Mouse (Mus musculus) embryonic facial prominence, embryonic 13.5 days (tissue): ENCODE results near the gene Lipt1. TPM values are rescaled to one million over a fixed set of nuclear protein-coding genes. Genes with fewer than 3 reads are reported as not detected.

ENCODE experiments used
- ATAC-seq: fragments of 200-750 bp; cut with Nextera tagmentation; 2 replicates; pipeline ENCODE4 v1.8.0; 2017; ENCODE audit warnings: low read depth; ENCODE audit not compliant: insufficient number of reproducible peaks, insufficient read depth, low FRiP score, low TSS enrichment
- H3K27ac ChIP-seq: fragments of 300-500 bp; sonication (generic); 2 replicates; pipeline ENCODE4 v1.5.1; 2015; ENCODE audit warnings: moderate library complexity, mild to moderate bottlenecking, inconsistent platforms
- H3K27me3 ChIP-seq: fragments of 300-500 bp; sonication (generic); 2 replicates; pipeline ENCODE4 v1.6.1; 2015; ENCODE audit warnings: mild to moderate bottlenecking, inconsistent platforms
- H3K36me3 ChIP-seq: fragments of 300-500 bp; sonication (generic); 2 replicates; pipeline ENCODE4 v1.6.1; 2015; ENCODE audit warnings: mild to moderate bottlenecking, inconsistent platforms
- H3K4me1 ChIP-seq: fragments of 300-500 bp; sonication (generic); 2 replicates; pipeline ENCODE4 v1.6.1; 2015; ENCODE audit warnings: inconsistent platforms
- H3K4me2 ChIP-seq: fragments of 300-500 bp; sonication (generic); 2 replicates; pipeline ENCODE4 v1.6.1; 2015; ENCODE audit warnings: moderate library complexity, mild to moderate bottlenecking, inconsistent platforms
- H3K4me3 ChIP-seq: fragments of 300-500 bp; sonication (generic); 2 replicates; pipeline ENCODE4 v1.5.1; 2015; ENCODE audit warnings: mild to moderate bottlenecking, inconsistent platforms
- H3K9ac ChIP-seq: fragments of 300-500 bp; sonication (generic); 2 replicates; pipeline ENCODE4 v1.6.1; 2015; ENCODE audit warnings: mild to moderate bottlenecking, inconsistent platforms
- H3K9me3 ChIP-seq: fragments of 300-500 bp; sonication (generic); 2 replicates; pipeline ENCODE4 v1.6.1; 2016; ENCODE audit warnings: inconsistent platforms
- WGBS: fragments of 180-500 bp; shearing (Covaris S2); methylation state at CpG from one replicate; pipeline ENCODE4 v1.1.7; 2015; ENCODE audit warnings: mixed read lengths; 5-methylcytosine and 5-hydroxymethylcytosine counted together
- polyA plus RNA-seq: library from polyadenylated mRNA; unstranded; fragments of >200 nt; fragmentation: Nextera tagmentation; extraction: Ambion mirVana; gene quantifications from 2 replicates; pipeline ENCODE4 v1.2.1, GENCODE M21; 2015

Gene Lipt1
- polyA plus RNA-seq, 1 experiment from 2014 or later = 8.3 TPM

GRCm38 (mm10) chr1:37903178-37903577 lies 31.6 kb downstream of the Lipt1 start:
- Histone ChIP-seq H3K36me3 (peaks cover 25% of the 10 kb centered on the region), H3K4me2 (no peak overlapping the region), H3K4me1 (no peaks in the 10 kb centered on the region), H3K27ac (no peak overlapping the region), H3K9me3 (no peaks in the 10 kb centered on the region), H3K4me3 (no peak overlapping the region), H3K27me3 (no peaks in the 10 kb centered on the region), H3K9ac (no peak overlapping the region)
- WGBS = 33% methylated on average over 6 of the region's 6 CpGs
- no peak for ATAC-seq

GRCm38 (mm10) chr1:37912751-37913150 lies 41.2 kb downstream of the Lipt1 start:
- WGBS = 81% methylated on average over 2 of the region's 2 CpGs
- no peaks in the 10 kb centered on the region for H3K9me3 ChIP-seq
- no peak overlapping the region for H3K4me2 ChIP-seq

GRCm38 (mm10) chr1:37916393-37916792 lies 44.9 kb downstream of the Lipt1 start, which contains the start of gene Lyg2:
TSS of gene Lyg2 (minus strand) at chr1:37916493.
- Histone ChIP-seq H3K4me2 (no peak within 1 kb of the TSS), H3K27ac (no peak within 1 kb of the TSS), H3K9ac (no peak within 1 kb of the TSS), H3K27me3 (0 out of 2 replicates have a peak, but pooled peaks cover 2% of the 10 kb centered on the region), H3K4me3 (no peak within 1 kb of the TSS), H3K9me3 (no peaks in the 10 kb centered on the region), H3K36me3 (no peaks in the 10 kb centered on the region), H3K4me1 (no peaks in the 10 kb centered on the region)
- 74% methylated on average over 5 of the region's 5 CpGs for WGBS
- no peak for ATAC-seq

More at GRCm38 (mm10) chr1:37912751-37913150, 41.2 kb downstream of the Lipt1 start:
- H3K27me3 ChIP-seq = 0 out of 2 replicates have a peak, but pooled peaks cover 2% of the 10 kb centered on the region
- no peak for ATAC-seq
- H3K9ac ChIP-seq = no peak overlapping the region
- H3K27ac ChIP-seq = no peak overlapping the region
- H3K4me1 ChIP-seq = no peaks in the 10 kb centered on the region
- no peak overlapping the region for H3K4me3 ChIP-seq
- no peaks in the 10 kb centered on the region for H3K36me3 ChIP-seq

GRCm38 (mm10) chr1:37917666-37918065 lies 46.1 kb downstream of the Lipt1 start:
- Histone ChIP-seq H3K27ac (no peak overlapping the region), H3K9me3 (no peaks in the 10 kb centered on the region), H3K4me2 (no peak overlapping the region), H3K4me3 (no peak overlapping the region), H3K27me3 (0 out of 2 replicates have a peak, but pooled peaks cover 1% of the 10 kb centered on the region), H3K36me3 (no peaks in the 10 kb centered on the region), H3K9ac (no peak overlapping the region), H3K4me1 (no peaks in the 10 kb centered on the region)
- WGBS = 69% methylated on average over 13 of the region's 13 CpGs
- ATAC-seq = no peak

DNA sequence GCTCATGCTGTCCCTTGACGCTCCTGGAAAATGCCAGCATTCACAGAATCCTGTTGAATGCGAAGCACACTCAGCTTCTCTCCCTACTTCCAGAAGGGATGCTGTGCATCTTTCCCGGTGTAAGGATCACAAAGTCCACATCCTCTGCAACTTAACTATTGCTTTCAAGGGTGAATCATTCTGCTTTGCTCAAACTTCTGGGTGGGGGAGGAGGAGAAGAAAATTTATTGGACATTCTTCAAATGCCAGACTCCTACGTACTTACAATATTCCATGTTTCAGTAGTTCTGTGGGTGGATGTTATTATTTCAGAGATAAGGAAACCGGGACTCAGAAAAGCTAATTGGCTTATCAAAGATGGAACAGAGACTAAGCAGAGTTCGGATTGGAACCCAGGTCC lies 46.6 kb downstream of the Lipt1 start:
- Histone ChIP-seq H3K4me2 (no peak overlapping the region), H3K27me3 (no peaks in the 10 kb centered on the region), H3K9ac (no peak overlapping the region), H3K4me3 (no peak overlapping the region), H3K9me3 (no peaks in the 10 kb centered on the region), H3K4me1 (no peaks in the 10 kb centered on the region), H3K36me3 (no peaks in the 10 kb centered on the region), H3K27ac (no peak overlapping the region)
- ATAC-seq = no peak
- 76% methylated on average over 6 of the region's 6 CpGs for WGBS

DNA sequence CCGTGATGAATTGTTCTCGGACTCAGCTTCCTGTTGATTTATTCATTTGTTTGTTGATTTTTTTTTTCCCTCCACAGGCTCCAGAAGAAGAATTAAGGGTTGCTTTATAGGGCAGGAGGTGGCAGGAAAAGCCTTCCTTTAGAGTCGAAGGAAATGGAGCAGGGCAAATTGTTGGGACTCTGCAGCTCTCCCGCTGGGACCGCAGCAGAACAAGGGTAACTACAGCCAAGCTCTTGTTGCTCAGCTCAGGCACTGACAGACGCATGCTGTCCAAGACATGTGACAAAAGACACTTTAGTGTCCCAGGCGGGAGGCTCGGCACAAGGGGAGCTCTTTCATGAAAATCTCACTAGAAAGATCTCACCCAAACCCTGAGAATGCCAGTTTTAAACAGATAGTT lies 51.0 kb downstream of the Lipt1 start:
- Histone ChIP-seq H3K36me3 (no peaks in the 10 kb centered on the region), H3K9ac (no peak overlapping the region), H3K9me3 (no peaks in the 10 kb centered on the region), H3K27ac (no peak overlapping the region), H3K4me2 (no peak overlapping the region), H3K4me1 (no peaks in the 10 kb centered on the region), H3K27me3 (no peaks in the 10 kb centered on the region), H3K4me3 (no peak overlapping the region)
- 50% methylated on average over 8 of the region's 8 CpGs for WGBS
- ATAC-seq = no peak

Other genes with a start within 250 kb of the Lipt1 start
- 1.9 and 2.5 TPM in 2 replicates for gene 2010300C02Rik, start 151.7 kb upstream of the Lipt1 start, polyA plus RNA-seq
- 6.0 and 6.9 TPM in 2 replicates for gene Tsga10, start 5.3 kb upstream of the Lipt1 start, polyA plus RNA-seq
- gene Mitd1, start 18.7 kb downstream of the Lipt1 start, polyA plus RNA-seq = 26.5 and 27.7 TPM in 2 replicates
- gene Mrpl30, start 18.7 kb downstream of the Lipt1 start, polyA plus RNA-seq = 240 and 260 TPM in 2 replicates
- gene Lyg2, start 44.8 kb downstream of the Lipt1 start, polyA plus RNA-seq = not detected in 2 replicates
- gene Lyg1, start 86.0 kb downstream of the Lipt1 start, polyA plus RNA-seq = not detected in 2 replicates
- gene Txndc9, start 126.2 kb downstream of the Lipt1 start, polyA plus RNA-seq = 140 and 155 TPM in 2 replicates
- 35.9 and 36.9 TPM in 2 replicates for gene Eif5b, start 126.3 kb downstream of the Lipt1 start, polyA plus RNA-seq